Mouse (Mus musculus) liver, embryonic 14.5 days (tissue): ENCODE measurements around the gene Cmklr1. TPM values are rescaled to one million over a fixed set of nuclear protein-coding genes. Genes with fewer than 3 reads are reported as not detected.
"Not testable (repeated sequence)": the region's sequence is repeated elsewhere in the genome, so short reads cannot be mapped to it uniquely, and the experiment has no call there.

Source experiments
- ATAC-seq: fragments of 200-750 bp; cut with Nextera tagmentation; 2 replicates; pipeline ENCODE4 v1.8.0; 2017; ENCODE audit warnings: moderate number of reproducible peaks, mild to moderate bottlenecking, moderate library complexity; ENCODE audit not compliant: insufficient read depth
- DNase-seq, 3 experiments: peaks; one replicate each; pipeline ENCODE4 v3.0.0-alpha.2; 2012 to 2013; ENCODE audit warnings: low read depth in 3 of 3, low spot score in 3 of 3
- H3K27ac ChIP-seq: fragments of 300-500 bp; sonication (generic); 2 replicates; pipeline ENCODE4 v1.5.1; 2014; ENCODE audit warnings: moderate library complexity, mild to moderate bottlenecking, control low read depth, inconsistent platforms
- H3K27me3 ChIP-seq: fragments of 300-500 bp; sonication (generic); 2 replicates; pipeline ENCODE4 v1.6.1; 2014; ENCODE audit warnings: mild to moderate bottlenecking, low read length, moderate library complexity; ENCODE audit not compliant: control insufficient read depth, insufficient read depth
- H3K36me3 ChIP-seq: fragments of 300-500 bp; sonication (generic); replicated peaks from 2 replicates; pipeline ENCODE4 v1.6.1; 2014; ENCODE audit warnings: low read depth; ENCODE audit not compliant: control insufficient read depth, insufficient read depth
- H3K4me1 ChIP-seq, 2 experiments: fragments of 200-500 bp in 1 of 2; fragments of 300-500 bp in 1 of 2; sonication (generic) in 1 of 2; replicated peaks; 2 replicates each; pipeline ENCODE4 v1.6.1; 2012 to 2014; ENCODE audit warnings: antibody characterized with exemption in 1 of 2, inconsistent platforms in 1 of 2, low read length in 1 of 2; ENCODE audit not compliant: control insufficient read depth in 2 of 2, insufficient read depth in 2 of 2
- H3K4me2 ChIP-seq: fragments of 300-500 bp; sonication (generic); 2 replicates; pipeline ENCODE4 v1.6.1; 2014; ENCODE audit warnings: low read depth, mild to moderate bottlenecking, control low read depth, moderate library complexity
- H3K4me3 ChIP-seq, 2 experiments: fragments of 200-500 bp in 1 of 2; fragments of 300-500 bp in 1 of 2; sonication (generic) in 1 of 2; 2 replicates each; pipeline ENCODE4 v1.5.1; 2012 to 2014; ENCODE audit warnings: low read depth in 2 of 2, low read length in 2 of 2, mild to moderate bottlenecking in 2 of 2, control low read depth in 1 of 2, inconsistent platforms in 1 of 2, moderate library complexity in 1 of 2; ENCODE audit not compliant: insufficient read depth in 1 of 2
- H3K9ac ChIP-seq: fragments of 300-500 bp; sonication (generic); replicated peaks from 2 replicates; pipeline ENCODE4 v1.6.1; 2014; ENCODE audit warnings: mild to moderate bottlenecking, control low read depth, moderate library complexity
- H3K9me3 ChIP-seq: fragments of 300-500 bp; sonication (generic); 2 replicates; pipeline ENCODE4 v1.6.1; 2016; ENCODE audit warnings: low read length, mixed read lengths; ENCODE audit not compliant: control insufficient read depth
- CTCF ChIP-seq: IDR thresholded peaks from 2 replicates; pipeline ENCODE4 v1.5.1; 2016; ENCODE audit warnings: antibody characterized with exemption, low read depth, control low read depth
- EP300 ChIP-seq: IDR thresholded peaks from 2 replicates; pipeline ENCODE4 v1.6.1; 2016; ENCODE audit warnings: antibody characterized with exemption, low read depth
- WGBS: fragments of 180-500 bp; shearing (Covaris S2); extraction: QIAGEN DNeasy Blood & Tissue Kit; methylation state at CpG from one replicate; pipeline ENCODE4 v1.1.7; 2014; ENCODE audit not compliant: insufficient replicate concordance; 5-methylcytosine and 5-hydroxymethylcytosine counted together
- polyA plus RNA-seq, 2 experiments: library from polyadenylated mRNA; depleted of rRNA in 1 of 2; stranded (reverse) in 1 of 2; unstranded in 1 of 2; fragments of >200 nt; fragmentation: Nextera tagmentation in 1 of 2; extraction: Ambion mirVana in 1 of 2; gene quantifications; 2 replicates each; pipeline versions ENCODE4 v1.2.1 to v1.2.3; 2012 to 2014

Gene Cmklr1
- polyA plus RNA-seq, 2 experiments = 1.4 to 1.5 TPM

- 54% methylated on average over 6 of the region's 6 CpGs for WGBS
- TF ChIP-seq CTCF = no peak
- no peak for TF ChIP-seq EP300
These were observed 56.1 kb downstream of the Cmklr1 start for GRCm38 (mm10) chr5:113593911-113594705.

GRCm38 (mm10) chr5:113591751-113592230 is 58.4 kb downstream of the Cmklr1 start:
- no peak overlapping the region for H3K9ac ChIP-seq
- TF ChIP-seq CTCF (no peak), EP300 (no peak)
- no peaks in the 10 kb centered on the region for H3K36me3 ChIP-seq
- H3K27ac ChIP-seq = no peak overlapping the region
- H3K27me3 ChIP-seq = no peaks in the 10 kb centered on the region
- H3K9me3 ChIP-seq = no peaks in the 10 kb centered on the region
- DNase-seq = peak in 1 of 3 experiments; percentile 7
- no peak for ATAC-seq
- 12% methylated on average over 6 of the region's 6 CpGs for WGBS
- no peak overlapping the region for H3K4me2 ChIP-seq
- no peak overlapping the region for H3K4me3 ChIP-seq
- H3K4me1 ChIP-seq = no peaks in the 10 kb centered on the region

More at GRCm38 (mm10) chr5:113593911-113594705, 56.1 kb downstream of the Cmklr1 start:
- DNase-seq = no peak
- Histone ChIP-seq H3K4me3 (no peak overlapping the region), H3K9ac (no peak overlapping the region), H3K27me3 (no peaks in the 10 kb centered on the region), H3K36me3 (no peaks in the 10 kb centered on the region), H3K4me2 (no peak overlapping the region), H3K4me1 (no peaks in the 10 kb centered on the region), H3K27ac (no peak overlapping the region), H3K9me3 (no peaks in the 10 kb centered on the region)
- no peak for ATAC-seq

- Histone ChIP-seq H3K9ac (no peak overlapping the region), H3K4me3 (no peak overlapping the region), H3K27ac (no peak overlapping the region), H3K4me1 (no peaks in the 10 kb centered on the region), H3K36me3 (no peaks in the 10 kb centered on the region), H3K9me3 (no peaks in the 10 kb centered on the region), H3K4me2 (no peak overlapping the region), H3K27me3 (no peaks in the 10 kb centered on the region)
- TF ChIP-seq EP300 = no peak
- TF ChIP-seq CTCF = no peak
- 23% methylated on average over 3 of the region's 3 CpGs for WGBS
- ATAC-seq (no peak), DNase-seq (no peak)
These were observed 59.1 kb downstream of the Cmklr1 start for GRCm38 (mm10) chr5:113591166-113591565.

- H3K4me2 ChIP-seq = no peak overlapping the region
- no peaks in the 10 kb centered on the region for H3K36me3 ChIP-seq
- WGBS = 61% methylated on average over 5 of the region's 5 CpGs
- no peaks in the 10 kb centered on the region for H3K27me3 ChIP-seq
- TF ChIP-seq CTCF (no peak), EP300 (no peak)
- H3K4me1 ChIP-seq = no peaks in the 10 kb centered on the region
- H3K9me3 ChIP-seq = no peaks in the 10 kb centered on the region
- H3K27ac ChIP-seq = no peak overlapping the region
- no peak overlapping the region for H3K4me3 ChIP-seq
- ATAC-seq (no peak), DNase-seq (no peak)
- H3K9ac ChIP-seq = no peak overlapping the region
These were observed 60.1 kb downstream of the Cmklr1 start for GRCm38 (mm10) chr5:113590010-113590640.

- H3K36me3 ChIP-seq, H3K9me3 ChIP-seq, H3K4me3 ChIP-seq, DNase-seq, H3K9ac ChIP-seq, ATAC-seq, H3K27ac ChIP-seq, H3K27me3 ChIP-seq, H3K4me2 ChIP-seq, H3K4me1 ChIP-seq: not testable (repeated sequence)
- WGBS = 33% methylated on average over 5 of the region's 5 CpGs
- TF ChIP-seq CTCF = peak; percentile 34
These were observed 63.8 kb downstream of the Cmklr1 start for GRCm38 (mm10) chr5:113586458-113586849.

- H3K36me3 ChIP-seq, H3K9ac ChIP-seq: not testable (repeated sequence)
These were observed 64.4 kb downstream of the Cmklr1 start for GRCm38 (mm10) chr5:113585619-113586457.

More at GRCm38 (mm10) chr5:113585619-113586457, 64.4 kb downstream of the Cmklr1 start:
- not testable (repeated sequence) for DNase-seq, H3K27me3 ChIP-seq, H3K4me3 ChIP-seq, H3K4me2 ChIP-seq, H3K9me3 ChIP-seq, H3K4me1 ChIP-seq, H3K27ac ChIP-seq, ATAC-seq
- WGBS = 66% methylated on average over 17 of the region's 17 CpGs
